9 mouse cellular contexts compared by ENCODE assay signal in the genomic region with DNA sequence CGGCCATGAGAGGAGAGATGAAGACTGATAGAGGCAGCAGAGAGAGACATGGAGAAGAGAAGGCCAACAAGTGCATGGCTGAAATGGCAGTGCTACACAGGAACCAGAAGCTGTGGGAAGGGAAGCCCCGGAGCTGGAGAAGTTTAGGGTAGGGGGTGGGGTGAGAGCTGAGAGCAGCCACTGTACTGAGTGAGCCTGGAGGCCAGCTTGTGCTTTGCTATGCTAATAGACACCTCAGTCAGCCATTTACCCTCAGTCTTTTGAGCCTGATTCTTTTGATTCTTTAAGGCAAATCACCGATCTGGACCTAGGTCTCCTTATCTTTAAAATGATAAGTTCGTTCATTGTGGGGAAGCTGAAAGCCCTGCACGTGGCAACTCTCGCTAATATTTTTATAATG.
DNase-seq lines count a peak whose midpoint lies in the region; ATAC-seq and TF ChIP-seq lines count a peak whose summit lies in the region.
"Had no signal": no experiment of that assay in that cellular context is flagged by ENCODE, and none has a peak within 500 bp of the region (broad histone marks: within the 10 kb centered on the region; RNA-seq: fewer than 3 reads in every experiment).

No protein-coding gene starts in this region.

- H3K36me3 ChIP-seq in forebrain, embryonic 13.5 days (ENCODE audit: poor library complexity, severe bottlenecking): no peaks in the 10 kb centered on the region
- H3K36me3 ChIP-seq in forebrain, embryonic 11.5 days (ENCODE audit: control insufficient read depth, insufficient read depth, low read length): no peaks in the 10 kb centered on the region
- H3K36me3 ChIP-seq in hindbrain, embryonic 16.5 days (ENCODE audit: control insufficient read depth, insufficient read depth, low read length): no peaks in the 10 kb centered on the region
- H3K36me3 ChIP-seq in hindbrain, embryonic 12.5 days: no peaks in the 10 kb centered on the region
- H3K36me3 ChIP-seq in midbrain, postnatal 0 days (ENCODE audit: insufficient read depth, low read length): no peaks in the 10 kb centered on the region
- H3K36me3 ChIP-seq in midbrain, embryonic 11.5 days (ENCODE audit: control insufficient read depth, insufficient read depth, low read length): no peaks in the 10 kb centered on the region
- no peaks in the 10 kb centered on the region for H3K36me3 ChIP-seq in stomach, embryonic 16.5 days (ENCODE audit: control insufficient read depth, insufficient read depth, low read length)

- WGBS in forebrain, embryonic 13.5 days: 22% methylated on average over 6 of the region's 6 CpGs
- WGBS in forebrain, embryonic 11.5 days: 24% methylated on average over 6 of the region's 6 CpGs
- 18% methylated on average over 6 of the region's 6 CpGs for WGBS in hindbrain, embryonic 16.5 days
- 21% methylated on average over 6 of the region's 6 CpGs for WGBS in hindbrain, embryonic 12.5 days
- 21% methylated on average over 6 of the region's 6 CpGs for whole genome bisulfite sequencing in midbrain, postnatal 0 days
- WGBS in midbrain, embryonic 11.5 days: 20% methylated on average over 6 of the region's 6 CpGs
- WGBS in stomach, embryonic 16.5 days: 18% methylated on average over 6 of the region's 6 CpGs

- H3K9ac ChIP-seq in forebrain, embryonic 13.5 days: no peak overlapping the region
- no peak overlapping the region for H3K9ac ChIP-seq in forebrain, embryonic 11.5 days (ENCODE audit: low read length)
- H3K9ac ChIP-seq in hindbrain, embryonic 16.5 days (ENCODE audit: low read depth, low read length): no peak overlapping the region
- H3K9ac ChIP-seq in hindbrain, embryonic 12.5 days: no peak overlapping the region
- H3K9ac ChIP-seq in midbrain, postnatal 0 days (replicated peaks; ENCODE audit: low read length, poor library complexity, severe bottlenecking): peak overlapping the region; percentile 33; the same call in 1 of the 2 replicates
- H3K9ac ChIP-seq in midbrain, embryonic 11.5 days (ENCODE audit: low read length): no peak overlapping the region
- no peak overlapping the region for H3K9ac ChIP-seq in stomach, embryonic 16.5 days (ENCODE audit: low read length)

- H3K4me3 ChIP-seq in forebrain, embryonic 13.5 days: no peak overlapping the region
- H3K4me3 ChIP-seq in forebrain, embryonic 11.5 days (ENCODE audit: low read depth, low read length): no peak overlapping the region
- no peak overlapping the region for H3K4me3 ChIP-seq in hindbrain, embryonic 16.5 days (ENCODE audit: low read length)
- no peak overlapping the region for H3K4me3 ChIP-seq in hindbrain, embryonic 12.5 days
- H3K4me3 ChIP-seq in midbrain, postnatal 0 days (ENCODE audit: low read depth, low read length): no peak overlapping the region
- H3K4me3 ChIP-seq in midbrain, embryonic 11.5 days (ENCODE audit: low read depth, low read length): no peak overlapping the region
- no peak overlapping the region for H3K4me3 ChIP-seq in stomach, embryonic 16.5 days (replicated peaks; ENCODE audit: low read length)

- H3K27ac ChIP-seq in forebrain, embryonic 13.5 days: no peak overlapping the region
- no peak overlapping the region for H3K27ac ChIP-seq in forebrain, embryonic 11.5 days (ENCODE audit: low read depth, low read length)
- peak overlapping the region; percentile 73 for H3K27ac ChIP-seq in hindbrain, embryonic 16.5 days (ENCODE audit: low read depth, low read length)
- H3K27ac ChIP-seq in hindbrain, embryonic 12.5 days: no peak overlapping the region
- peak overlapping the region; percentile 82 for H3K27ac ChIP-seq in midbrain, postnatal 0 days (ENCODE audit: low read depth, low read length)
- no peak overlapping the region for H3K27ac ChIP-seq in midbrain, embryonic 11.5 days (ENCODE audit: low read depth, low read length)
- peak overlapping the region; percentile 58; the same call in 1 of the 2 replicates for H3K27ac ChIP-seq in stomach, embryonic 16.5 days (ENCODE audit: low read length)

- DNase-seq in forebrain, embryonic 11.5 days (ENCODE audit: low spot score): no peak
- DNase-seq in midbrain, postnatal 0 days (ENCODE audit: low spot score): peak; percentile 6
- DNase-seq in midbrain, embryonic 11.5 days (ENCODE audit: low spot score, missing footprints): no peak
- no peak for DNase-seq in adipocyte (ENCODE audit: low spot score)
- DNase-seq: left cerebral cortex, postnatal 4 days had no signal

- no peaks in the 10 kb centered on the region for H3K9me3 ChIP-seq in forebrain, embryonic 13.5 days (replicated peaks)
- no peaks in the 10 kb centered on the region for H3K9me3 ChIP-seq in forebrain, embryonic 11.5 days (ENCODE audit: control insufficient read depth, low read length)
- no peaks in the 10 kb centered on the region for H3K9me3 ChIP-seq in hindbrain, embryonic 16.5 days (ENCODE audit: control insufficient read depth, low read length)
- no peaks in the 10 kb centered on the region for H3K9me3 ChIP-seq in hindbrain, embryonic 12.5 days (replicated peaks)
- H3K9me3 ChIP-seq in midbrain, postnatal 0 days (ENCODE audit: low read length): no peaks in the 10 kb centered on the region
- H3K9me3 ChIP-seq in midbrain, embryonic 11.5 days (ENCODE audit: control insufficient read depth, low read length): no peaks in the 10 kb centered on the region
- no peaks in the 10 kb centered on the region for H3K9me3 ChIP-seq in stomach, embryonic 16.5 days (replicated peaks; ENCODE audit: control insufficient read depth, low read length)

- peak; percentile 61; the same call in 1 of the 2 replicates for ATAC-seq in forebrain, embryonic 13.5 days
- ATAC-seq in forebrain, embryonic 11.5 days (replicated peaks; ENCODE audit: low FRiP score): no peak
- ATAC-seq in hindbrain, embryonic 16.5 days: peak; percentile 44; the same call in 1 of the 2 replicates
- no peak for ATAC-seq in hindbrain, embryonic 12.5 days (ENCODE audit: low FRiP score)
- peak; percentile 68 for ATAC-seq in midbrain, postnatal 0 days (ENCODE audit: low FRiP score)
- ATAC-seq in midbrain, embryonic 11.5 days (ENCODE audit: low FRiP score): no peak
- ATAC-seq in stomach, embryonic 16.5 days (ENCODE audit: insufficient read depth, low FRiP score): peak; percentile 46; the same call in 1 of the 2 replicates

- no peak overlapping the region for H3K4me2 ChIP-seq in forebrain, embryonic 13.5 days
- H3K4me2 ChIP-seq in forebrain, embryonic 11.5 days (ENCODE audit: low read depth, low read length, severe bottlenecking): no peak overlapping the region
- 0 out of 2 replicates have a peak overlapping the region, but pooled peaks have one; percentile 6 for H3K4me2 ChIP-seq in hindbrain, embryonic 16.5 days (ENCODE audit: low read length)
- H3K4me2 ChIP-seq in hindbrain, embryonic 12.5 days (replicated peaks): no peak overlapping the region
- peak overlapping the region; percentile 24; the same call in 1 of the 2 replicates for H3K4me2 ChIP-seq in midbrain, postnatal 0 days (ENCODE audit: low read depth, low read length, poor library complexity, severe bottlenecking)
- H3K4me2 ChIP-seq in midbrain, embryonic 11.5 days: no peak overlapping the region
- H3K4me2 ChIP-seq in stomach, embryonic 16.5 days (ENCODE audit: low read depth, low read length): no peak overlapping the region; the same call in 1 of the 2 replicates

- no peaks in the 10 kb centered on the region for H3K27me3 ChIP-seq in forebrain, embryonic 13.5 days
- no peaks in the 10 kb centered on the region for H3K27me3 ChIP-seq in forebrain, embryonic 11.5 days (ENCODE audit: control insufficient read depth, insufficient read depth, low read length)
- no peaks in the 10 kb centered on the region for H3K27me3 ChIP-seq in hindbrain, embryonic 16.5 days (replicated peaks; ENCODE audit: control insufficient read depth, insufficient read depth, low read length)
- no peaks in the 10 kb centered on the region for H3K27me3 ChIP-seq in hindbrain, embryonic 12.5 days
- H3K27me3 ChIP-seq in midbrain, postnatal 0 days (ENCODE audit: insufficient read depth, low read length): no peaks in the 10 kb centered on the region
- no peaks in the 10 kb centered on the region for H3K27me3 ChIP-seq in midbrain, embryonic 11.5 days (ENCODE audit: control insufficient read depth, insufficient read depth, low read length)
- H3K27me3 ChIP-seq in stomach, embryonic 16.5 days (ENCODE audit: control insufficient read depth, insufficient read depth, low read length): no peaks in the 10 kb centered on the region

- TF ChIP-seq CTCF in midbrain, postnatal 0 days (IDR thresholded peaks at IDR 0.05): no peak

- peaks cover 22% of the 10 kb centered on the region for H3K4me1 ChIP-seq in forebrain, embryonic 13.5 days
- H3K4me1 ChIP-seq in forebrain, embryonic 11.5 days (replicated peaks; ENCODE audit: control insufficient read depth, insufficient read depth, low read length): no peaks in the 10 kb centered on the region
- peaks cover 7% of the 10 kb centered on the region; the same call in 1 of the 2 replicates for H3K4me1 ChIP-seq in hindbrain, embryonic 16.5 days (ENCODE audit: control insufficient read depth, insufficient read depth, low read depth, low read length)
- peaks cover 5% of the 10 kb centered on the region; the same call in 1 of the 2 replicates for H3K4me1 ChIP-seq in hindbrain, embryonic 12.5 days
- peaks cover 10% of the 10 kb centered on the region; the same call in 1 of the 2 replicates for H3K4me1 ChIP-seq in midbrain, postnatal 0 days (ENCODE audit: insufficient read depth, low read length)
- H3K4me1 ChIP-seq in midbrain, embryonic 11.5 days (ENCODE audit: control insufficient read depth, insufficient read depth, low read length): peaks cover 2% of the 10 kb centered on the region; the same call in 1 of the 2 replicates
- H3K4me1 ChIP-seq in stomach, embryonic 16.5 days (ENCODE audit: control insufficient read depth, insufficient read depth, low read length): 0 out of 2 replicates have a peak, but pooled peaks cover 6% of the 10 kb centered on the region

Comparison
In these comparisons a context has a peak if more than half of its experiments do, and no peak if none do; other contexts are left out.
1. ATAC-seq: peak in forebrain, embryonic 13.5 days (single experiment), hindbrain, embryonic 16.5 days (single experiment), midbrain, postnatal 0 days (single experiment) and stomach, embryonic 16.5 days (single experiment); none in forebrain, embryonic 11.5 days (single experiment), hindbrain, embryonic 12.5 days (single experiment) and midbrain, embryonic 11.5 days (single experiment).
2. H3K27ac ChIP-seq: peak in hindbrain, embryonic 16.5 days (single experiment), midbrain, postnatal 0 days (single experiment) and stomach, embryonic 16.5 days (single experiment); none in forebrain, embryonic 13.5 days (single experiment), forebrain, embryonic 11.5 days (single experiment), hindbrain, embryonic 12.5 days (single experiment) and midbrain, embryonic 11.5 days (single experiment).
3. H3K4me2 ChIP-seq: peak in hindbrain, embryonic 16.5 days (single experiment) and midbrain, postnatal 0 days (single experiment); none in forebrain, embryonic 13.5 days (single experiment), forebrain, embryonic 11.5 days (single experiment), hindbrain, embryonic 12.5 days (single experiment), midbrain, embryonic 11.5 days (single experiment) and stomach, embryonic 16.5 days (single experiment).